Mouse (Mus musculus) megakaryocyte, embryonic 14.5 days (primary cell): ENCODE results near the gene Frmd7. TPM values are rescaled to one million over a fixed set of nuclear protein-coding genes. Genes with fewer than 3 reads are reported as not detected.

ENCODE experiments used
- H3K27me3 ChIP-seq: replicated peaks from 2 replicates; pipeline ENCODE3; 2012; ENCODE audit warnings: inconsistent platforms
- H3K36me3 ChIP-seq: replicated peaks from 2 replicates; pipeline ENCODE3; 2012; ENCODE audit warnings: low read length, inconsistent platforms, mixed read lengths
- H3K4me1 ChIP-seq: 2 replicates; pipeline ENCODE4 v1.6.1; 2012; ENCODE audit warnings: inconsistent platforms
- H3K4me3 ChIP-seq: replicated peaks from 2 replicates; pipeline ENCODE3; 2012; ENCODE audit warnings: moderate library complexity, mild to moderate bottlenecking, inconsistent platforms
- H3K9me3 ChIP-seq: 2 replicates; pipeline ENCODE4 v1.6.1; 2012; ENCODE audit warnings: inconsistent platforms
- FLI1 ChIP-seq: IDR thresholded peaks from 2 replicates; pipeline ENCODE4 v1.6.1; 2012; ENCODE audit warnings: low read length, inconsistent platforms, mixed read lengths
- GATA1 ChIP-seq: IDR thresholded peaks from 3 replicates; pipeline ENCODE4 v1.6.1; 2012; ENCODE audit warnings: mixed read lengths, low read length, inconsistent platforms, borderline replicate concordance
- polyA plus RNA-seq: library from polyadenylated mRNA; stranded (reverse); fragments of >175 nt; gene quantifications from 2 replicates; pipeline ENCODE4 v1.2.3, GENCODE M21; 2012; ENCODE audit warnings: low replicate concordance; ENCODE audit not compliant: insufficient read depth

Frmd7 gene
- polyA plus RNA-seq, 1 experiment, result not detected

DNA sequence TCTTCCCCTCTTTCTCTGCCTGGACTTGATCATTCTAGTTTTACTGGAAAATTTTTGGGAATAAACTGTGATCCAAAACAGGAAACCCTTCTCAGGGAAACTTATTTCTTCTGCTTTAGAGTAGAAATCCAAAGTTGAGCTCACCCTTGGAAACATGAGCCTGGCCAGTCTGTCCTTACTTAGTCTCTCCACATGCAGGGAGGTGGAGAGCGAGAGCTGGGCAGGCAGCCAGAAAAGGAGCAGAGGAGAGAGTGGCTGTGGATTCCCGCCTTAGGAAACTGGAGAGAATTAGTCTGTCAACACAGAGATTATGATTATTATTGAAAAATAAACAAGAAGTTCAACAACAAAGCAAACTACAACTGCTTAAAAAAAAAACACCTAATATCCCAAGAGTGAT, 6.1 kb upstream of the Frmd7 start:
- no peak for TF ChIP-seq FLI1
- Histone ChIP-seq H3K4me3 (no peak overlapping the region), H3K4me1 (no peaks in the 10 kb centered on the region), H3K36me3 (no peaks in the 10 kb centered on the region), H3K27me3 (peaks cover 6% of the 10 kb centered on the region), H3K9me3 (no peaks in the 10 kb centered on the region)

- Histone ChIP-seq H3K4me1 (no peaks in the 10 kb centered on the region), H3K9me3 (no peaks in the 10 kb centered on the region), H3K27me3 (peaks cover 6% of the 10 kb centered on the region), H3K4me3 (no peak overlapping the region), H3K36me3 (no peaks in the 10 kb centered on the region)
- TF ChIP-seq GATA1 (no peak), FLI1 (no peak)
Observed at GRCm38 (mm10) chrX:50948116-50948515, 5.6 kb upstream of the Frmd7 start.

DNA sequence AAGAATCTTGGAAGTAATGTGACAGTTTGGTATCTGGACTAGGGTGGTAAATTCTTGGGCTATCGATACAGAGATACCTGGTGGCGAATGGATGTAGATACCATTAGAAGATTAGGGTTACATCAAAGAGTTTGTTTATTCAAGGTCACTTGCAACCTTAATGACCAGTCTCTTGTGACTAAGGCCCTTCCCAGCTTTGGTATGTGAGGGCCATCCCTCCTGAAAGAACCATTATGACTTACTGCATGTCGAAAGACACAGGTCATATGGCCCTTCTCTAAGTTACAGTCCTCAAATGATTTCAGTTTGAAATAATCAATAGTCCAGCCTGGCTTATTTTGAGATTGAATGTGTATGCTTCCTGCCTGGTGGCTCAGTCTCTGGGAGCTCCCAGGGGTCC, 5.4 kb downstream of the Frmd7 start:
- TF ChIP-seq GATA1 (no peak), FLI1 (no peak)
- Histone ChIP-seq H3K27me3 (peaks cover 26% of the 10 kb centered on the region), H3K9me3 (no peaks in the 10 kb centered on the region), H3K4me3 (no peak overlapping the region), H3K4me1 (no peaks in the 10 kb centered on the region), H3K36me3 (no peaks in the 10 kb centered on the region)

GRCm38 (mm10) chrX:50930309-50930708, 12.2 kb downstream of the Frmd7 start:
- no peaks in the 10 kb centered on the region for H3K36me3 ChIP-seq
- H3K9me3 ChIP-seq, result no peaks in the 10 kb centered on the region
- H3K27me3 ChIP-seq, result peaks cover 23% of the 10 kb centered on the region
- H3K4me1 ChIP-seq, result no peaks in the 10 kb centered on the region
- no peak for TF ChIP-seq GATA1
- TF ChIP-seq FLI1, result no peak
- H3K4me3 ChIP-seq, result no peak overlapping the region

- H3K36me3 ChIP-seq, result no peaks in the 10 kb centered on the region
- peaks cover 15% of the 10 kb centered on the region for H3K27me3 ChIP-seq
- no peak overlapping the region for H3K4me3 ChIP-seq
- no peak for TF ChIP-seq FLI1
- no peak for TF ChIP-seq GATA1
- H3K4me1 ChIP-seq, result no peaks in the 10 kb centered on the region
- no peaks in the 10 kb centered on the region for H3K9me3 ChIP-seq
Observed at GRCm38 (mm10) chrX:50926893-50927545, 15.5 kb downstream of the Frmd7 start.

DNA sequence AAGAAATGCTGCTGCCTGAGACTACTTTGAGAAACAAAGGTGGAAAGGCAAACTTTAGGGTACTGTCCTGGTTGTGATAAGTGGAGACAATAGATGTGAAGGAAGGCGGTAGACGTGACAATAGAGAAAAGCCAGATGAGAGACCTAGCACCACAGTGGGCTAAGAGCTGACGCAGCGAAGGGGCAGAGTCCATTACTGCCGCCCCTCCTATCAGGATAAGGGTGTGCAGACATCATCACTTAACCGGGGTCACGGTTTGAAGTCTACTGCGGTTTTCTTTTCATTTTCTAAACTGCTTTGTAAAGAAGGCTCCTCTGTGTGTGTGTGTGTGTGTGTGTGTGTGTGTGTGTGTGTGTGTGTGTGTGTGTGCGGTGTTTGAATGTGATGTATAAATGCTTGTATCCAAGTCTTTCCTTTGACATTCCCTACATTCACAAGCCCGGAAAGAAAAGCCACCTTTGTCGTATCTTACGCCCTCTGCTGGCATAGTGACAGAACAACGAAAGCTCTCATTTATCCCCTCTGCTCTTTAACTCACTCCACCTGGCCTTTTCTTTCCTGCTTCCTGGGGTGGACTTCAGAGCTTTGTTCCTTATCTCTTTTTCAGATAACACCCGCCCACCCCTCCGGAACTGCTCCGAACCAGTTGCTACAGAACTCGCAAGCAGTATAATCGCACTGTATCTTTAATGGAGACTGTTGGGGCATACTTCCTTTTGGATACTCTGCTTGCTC, 17.7 kb downstream of the Frmd7 start:
- Histone ChIP-seq H3K9me3 (no peaks in the 10 kb centered on the region), H3K27me3 (peaks cover 12% of the 10 kb centered on the region), H3K4me1 (no peaks in the 10 kb centered on the region), H3K36me3 (no peaks in the 10 kb centered on the region), H3K4me3 (no peak overlapping the region)
- no peak for TF ChIP-seq FLI1
- TF ChIP-seq GATA1, result no peak

DNA sequence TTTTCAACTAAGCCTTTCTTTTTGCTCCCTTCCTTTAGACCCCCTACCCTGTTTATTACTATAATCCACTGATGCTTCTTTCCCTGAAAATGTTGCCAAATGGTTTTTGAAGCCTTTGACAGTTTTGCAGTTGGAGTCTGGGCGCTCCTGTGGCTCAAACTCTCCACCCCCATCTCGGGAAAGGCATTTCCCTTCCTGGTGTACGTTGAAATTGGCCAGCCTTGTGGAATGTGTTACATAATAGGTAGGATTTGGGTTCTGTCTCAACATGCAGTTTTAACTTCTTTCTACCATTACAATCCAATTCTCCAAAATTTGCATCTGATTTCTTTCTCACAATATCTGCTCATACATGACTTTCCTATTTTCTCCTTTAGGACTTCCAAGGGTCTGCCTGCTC, 23.8 kb downstream of the Frmd7 start:
- H3K9me3 ChIP-seq, result no peaks in the 10 kb centered on the region
- no peak overlapping the region for H3K4me3 ChIP-seq
- H3K36me3 ChIP-seq, result no peaks in the 10 kb centered on the region
- no peak for TF ChIP-seq FLI1
- no peak for TF ChIP-seq GATA1
- no peaks in the 10 kb centered on the region for H3K4me1 ChIP-seq
- peaks cover 22% of the 10 kb centered on the region for H3K27me3 ChIP-seq

DNA sequence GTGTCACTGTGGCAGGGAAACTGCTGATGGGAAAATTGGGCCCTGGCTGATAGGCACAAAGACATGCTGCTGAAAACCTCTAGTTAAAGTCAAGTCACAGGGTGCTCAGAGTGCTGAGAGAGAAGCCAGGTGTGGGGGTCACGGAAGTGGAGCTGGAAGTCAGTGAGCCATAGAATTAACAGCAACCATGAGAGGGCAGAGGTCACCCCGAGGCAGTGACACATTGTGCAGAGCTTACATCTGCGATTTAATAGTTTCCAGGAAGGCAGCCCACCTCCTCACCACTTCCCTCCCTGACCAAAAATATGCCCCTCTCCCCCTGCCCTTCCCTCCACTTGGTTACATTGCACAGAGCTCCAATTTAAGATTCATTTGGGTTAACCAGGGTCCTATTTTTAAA, 25.1 kb downstream of the Frmd7 start:
- TF ChIP-seq GATA1 (no peak), FLI1 (no peak)
- H3K4me1 ChIP-seq, result no peaks in the 10 kb centered on the region
- no peak overlapping the region for H3K4me3 ChIP-seq
- no peaks in the 10 kb centered on the region for H3K36me3 ChIP-seq
- H3K9me3 ChIP-seq, result no peaks in the 10 kb centered on the region
- H3K27me3 ChIP-seq, result peaks cover 23% of the 10 kb centered on the region

- Histone ChIP-seq H3K36me3 (no peaks in the 10 kb centered on the region), H3K9me3 (0 out of 2 replicates have a peak, but pooled peaks cover 2% of the 10 kb centered on the region), H3K4me1 (no peaks in the 10 kb centered on the region), H3K4me3 (no peak overlapping the region), H3K27me3 (peaks cover 25% of the 10 kb centered on the region)
- TF ChIP-seq FLI1, result no peak
- TF ChIP-seq GATA1, result no peak
Observed at GRCm38 (mm10) chrX:50909915-50910314, 32.6 kb downstream of the Frmd7 start.

DNA sequence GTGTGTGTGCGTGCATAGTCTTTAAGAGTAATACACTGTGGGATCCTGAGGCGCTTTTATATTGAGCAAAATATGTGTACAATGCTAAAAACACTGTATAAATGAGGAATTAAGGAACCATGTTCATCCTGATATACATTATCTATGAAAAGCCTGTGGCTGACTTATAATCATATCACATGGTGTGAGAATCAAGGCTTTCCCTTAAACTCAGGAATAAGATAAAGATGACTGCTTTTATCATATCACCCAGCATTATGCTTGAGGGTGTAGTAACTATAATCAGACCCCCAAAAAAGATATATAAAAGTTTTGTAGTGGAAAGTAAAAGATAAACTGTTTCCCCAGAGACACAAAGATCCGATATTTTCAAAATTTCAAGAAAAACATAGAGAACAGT, 39.0 kb downstream of the Frmd7 start:
- Histone ChIP-seq H3K4me1 (no peaks in the 10 kb centered on the region), H3K9me3 (0 out of 2 replicates have a peak, but pooled peaks cover 2% of the 10 kb centered on the region), H3K36me3 (no peaks in the 10 kb centered on the region), H3K4me3 (no peak overlapping the region), H3K27me3 (peaks cover 21% of the 10 kb centered on the region)
- TF ChIP-seq FLI1 (no peak), GATA1 (no peak)
